Comparison of ENCODE assay signal across 9 mouse cellular contexts in the genomic region with DNA sequence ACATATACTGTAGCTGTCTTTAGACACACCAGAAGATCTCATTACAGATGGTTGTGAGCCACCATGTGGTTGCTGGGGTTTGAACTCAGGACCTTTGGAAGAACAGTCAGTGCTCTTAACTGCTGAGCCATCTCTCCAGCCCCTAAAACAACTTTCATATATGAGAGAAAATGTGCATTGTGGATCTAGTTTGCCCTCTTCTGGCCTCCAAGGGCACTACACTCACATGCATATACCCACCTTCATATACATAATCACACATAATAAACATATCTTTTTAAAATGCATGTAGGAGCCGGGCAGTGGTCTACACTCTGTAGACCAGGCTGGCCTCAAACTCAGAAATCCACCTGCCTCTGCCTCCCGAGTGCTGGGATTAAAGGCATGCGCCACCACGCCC. TPM values are rescaled to one million over a fixed set of nuclear protein-coding genes. Genes with fewer than 3 reads are reported as not detected.
"Had no signal": no experiment of that assay in that cellular context is flagged by ENCODE, and none has a peak within 500 bp of the region (broad histone marks: within the 10 kb centered on the region; RNA-seq: fewer than 3 reads in every experiment).

No protein-coding gene starts in this region.

RNA-seq across cellular contexts. Expression of gene Pnpla1, which starts 16.3 kb away (rescaled TPM):
- total RNA-seq: megakaryocyte-erythroid progenitor cell, adult 5-6 weeks had no signal
- polyA plus RNA-seq: kidney, adult 2 months; kidney, embryonic 14.5 days; limb, embryonic 12.5 days; liver, embryonic 12.5 days; lung, embryonic 15.5 days; midbrain, embryonic 11.5 days; midbrain, embryonic 14.5 days; neural tube, embryonic 12.5 days had no signal
